Mouse (Mus musculus) subcutaneous adipose tissue, adult 2 months (tissue): Measurements from ENCODE around the gene Nde1. TPM values are rescaled to one million over a fixed set of nuclear protein-coding genes. Genes with fewer than 3 reads are reported as not detected.

Experiments used
- polyA plus RNA-seq: library from polyadenylated mRNA; depleted of rRNA; stranded (reverse); fragments of >200 nt; gene quantifications from 2 replicates; pipeline ENCODE4 v1.2.3, GENCODE M21; 2012; ENCODE audit warnings: low replicate concordance; rRNA removed

Nde1 gene
- 43.4 and 51.8 TPM in 2 replicates for polyA plus RNA-seq

GRCm38 (mm10) chr16:14162988-14163416 is at the start of gene Nde1, which contains the start of gene Marf1:
Gene Nde1 (plus strand): TSS chr16:14163275.
Gene Marf1 (minus strand): TSS chr16:14163351.

Other genes with a start within 250 kb of the Nde1 start
- gene 2900011O08Rik, start 176.7 kb upstream of the Nde1 start, polyA plus RNA-seq: 0.54 TPM in 1 of 2 replicates, not detected in the other
- gene Ifitm7, start 176.4 kb upstream of the Nde1 start, polyA plus RNA-seq: not detected in 2 replicates
- 14.4 and 22.3 TPM in 2 replicates for gene Marf1, start 76 bp downstream of the Nde1 start, polyA plus RNA-seq
- 22.8 and 270 TPM in 2 replicates for gene Myh11, start 128.1 kb downstream of the Nde1 start, polyA plus RNA-seq
- gene Fopnl, start 154.1 kb downstream of the Nde1 start, polyA plus RNA-seq: 60.8 and 69.8 TPM in 2 replicates
- 39.8 and 63.4 TPM in 2 replicates for gene Abcc1, start 198.3 kb downstream of the Nde1 start, polyA plus RNA-seq